Mouse (Mus musculus) heart, adult 18-20 months (tissue): Measurements from ENCODE around the gene Col11a2. TPM values are rescaled to one million over a fixed set of nuclear protein-coding genes. Genes with fewer than 3 reads are reported as not detected.
A peak's percentile ranks its signal among the peaks of the same experiment; 100 is the strongest.

Experiments
- DNase-seq, 2 experiments: peaks; one replicate each; pipeline ENCODE4 v3.0.0; 2021 to 2022; ENCODE audit warnings: mixed read lengths in 1 of 2
- total RNA-seq, 2 experiments: library from RNA; stranded (reverse); gene quantifications; 2 replicates each; pipeline ENCODE4 v1.2.3; 2021

Gene Col11a2
- total RNA-seq, 2 experiments from 2014 or later: 0.55 to 1.7 TPM

- DNase-seq: no peak
These were observed 18.0 kb downstream of the Col11a2 start for GRCm38 (mm10) chr17:34057224-34057623.

- DNase-seq: no peak
These were observed 29.6 kb downstream of the Col11a2 start for GRCm38 (mm10) chr17:34068864-34069263.

DNA sequence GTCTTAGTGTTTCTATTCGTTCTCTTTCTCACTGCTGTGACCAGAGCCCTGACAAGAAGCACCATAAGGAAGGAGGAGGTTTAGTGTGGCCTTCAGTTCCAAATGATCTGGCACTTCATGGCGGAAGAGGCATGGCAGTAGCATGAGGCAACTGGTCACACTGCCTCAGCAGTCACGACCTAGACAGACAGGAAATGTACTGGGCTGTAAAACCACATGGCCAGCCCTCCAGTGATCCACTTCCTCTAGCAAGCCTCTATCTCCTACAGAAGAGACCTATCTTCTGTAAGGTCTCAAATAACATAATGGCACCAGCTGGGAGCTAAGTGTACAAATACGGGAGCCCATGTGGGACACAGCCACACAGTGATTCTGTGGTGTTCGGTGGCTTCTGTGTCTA lies 32.9 kb downstream of the Col11a2 start:
- DNase-seq: no peak

GRCm38 (mm10) chr17:34075271-34075670 lies 36.0 kb downstream of the Col11a2 start:
- peak; percentile 61 to 90 for DNase-seq

DNA sequence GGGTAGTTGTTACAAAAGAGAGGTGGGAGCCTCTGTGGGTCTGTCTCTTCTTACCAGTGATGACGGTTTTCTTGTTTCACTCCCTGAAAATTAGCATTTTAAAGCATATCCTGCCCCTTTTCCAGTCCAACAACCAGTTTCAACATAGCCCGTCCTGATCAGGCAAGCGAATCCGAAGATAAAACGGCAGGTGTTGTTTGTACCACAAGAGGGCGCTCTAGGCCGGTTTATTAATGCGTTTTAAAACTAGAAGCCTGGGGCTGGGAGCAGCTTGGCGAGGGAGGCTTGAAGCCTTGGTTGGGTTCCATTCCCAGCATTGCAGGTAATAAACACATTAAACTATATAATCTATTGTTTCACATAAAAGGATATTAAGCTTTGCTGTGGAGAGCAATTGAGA lies 38.3 kb downstream of the Col11a2 start:
- peak; percentile 54 to 84 for DNase-seq

- no peak for DNase-seq
These were observed 38.9 kb downstream of the Col11a2 start for GRCm38 (mm10) chr17:34078148-34078547.

DNA sequence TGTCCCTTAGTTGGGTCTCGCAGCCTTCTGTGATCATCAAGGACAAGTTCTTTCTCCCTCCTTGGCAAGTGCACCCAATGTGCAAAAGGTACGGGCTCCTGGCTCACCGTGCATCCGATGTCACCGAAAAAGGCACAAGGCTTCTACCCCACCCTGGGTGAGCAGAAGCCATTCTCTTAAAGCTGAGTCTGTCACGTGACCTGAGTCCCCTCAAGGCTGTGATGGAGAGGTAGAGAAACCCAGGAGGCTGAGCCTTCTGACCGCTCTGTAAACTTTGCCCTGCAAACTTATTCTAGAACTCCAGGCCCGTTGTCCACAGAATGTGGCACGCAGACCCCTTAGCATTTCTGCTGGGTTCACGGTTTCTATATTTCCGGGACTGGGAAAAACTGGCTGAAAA lies 39.8 kb downstream of the Col11a2 start:
- DNase-seq: no peak

DNA sequence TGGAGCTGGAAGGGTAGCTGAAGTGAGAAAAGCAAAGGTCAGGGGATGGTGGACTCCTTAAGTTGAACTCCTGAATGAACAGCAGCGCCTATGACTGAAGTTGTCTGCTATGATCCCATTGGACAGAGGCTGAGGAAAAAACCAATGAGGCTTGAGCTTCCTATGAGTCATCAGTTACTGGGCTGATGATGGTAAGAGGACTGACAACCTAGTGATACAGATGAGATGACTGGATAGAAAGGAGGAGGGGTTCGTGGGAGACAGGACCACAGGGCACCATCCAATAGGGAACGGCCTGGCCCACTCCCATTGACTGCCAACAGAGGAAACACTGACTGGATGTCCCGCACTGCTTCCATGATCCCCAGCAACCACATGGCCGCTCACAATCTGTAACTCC lies 40.4 kb downstream of the Col11a2 start:
- peak in 1 of 2 experiments; percentile 59 for DNase-seq

DNA sequence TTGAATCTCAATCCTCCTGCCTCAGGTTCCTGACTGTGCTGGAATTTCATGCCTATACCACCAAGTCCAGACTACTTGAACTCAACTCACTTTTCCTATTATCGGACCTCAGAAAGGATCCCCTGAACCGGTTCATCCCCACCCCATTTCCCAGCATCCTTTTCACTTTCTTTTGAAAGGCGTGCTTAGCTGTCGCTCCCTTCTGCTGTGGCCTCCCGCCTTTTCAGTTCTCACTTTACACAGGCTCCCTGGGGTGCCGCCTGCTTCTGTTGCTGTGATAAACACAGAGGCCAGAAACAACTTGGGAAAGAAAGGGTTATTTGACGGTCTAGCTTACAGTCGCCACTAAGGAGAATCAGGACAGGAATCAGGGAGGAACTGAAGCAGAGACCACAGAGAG lies 43.9 kb downstream of the Col11a2 start:
- no peak for DNase-seq

- no peak for DNase-seq
These were observed 48.1 kb downstream of the Col11a2 start for GRCm38 (mm10) chr17:34087386-34087785.

DNA sequence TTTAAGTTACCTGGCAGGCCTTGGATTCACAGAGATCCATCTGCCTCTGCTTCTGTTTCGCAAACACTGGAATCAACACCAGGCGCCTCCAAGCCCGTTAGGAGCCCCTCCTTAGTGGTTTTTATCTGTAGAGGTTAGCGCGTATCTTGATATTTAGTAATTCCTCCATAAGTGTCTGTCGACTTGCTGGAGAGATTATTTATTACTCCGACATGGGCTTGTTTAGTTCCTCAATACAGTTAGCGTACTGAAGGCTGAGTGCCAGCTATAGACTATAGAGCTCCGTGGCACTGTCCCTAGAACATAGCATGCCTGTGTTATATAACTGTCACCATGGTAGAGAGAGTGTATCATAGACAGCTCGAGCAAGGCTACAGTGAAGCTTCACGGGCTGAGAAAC lies 48.9 kb downstream of the Col11a2 start:
- DNase-seq: no peak

DNA sequence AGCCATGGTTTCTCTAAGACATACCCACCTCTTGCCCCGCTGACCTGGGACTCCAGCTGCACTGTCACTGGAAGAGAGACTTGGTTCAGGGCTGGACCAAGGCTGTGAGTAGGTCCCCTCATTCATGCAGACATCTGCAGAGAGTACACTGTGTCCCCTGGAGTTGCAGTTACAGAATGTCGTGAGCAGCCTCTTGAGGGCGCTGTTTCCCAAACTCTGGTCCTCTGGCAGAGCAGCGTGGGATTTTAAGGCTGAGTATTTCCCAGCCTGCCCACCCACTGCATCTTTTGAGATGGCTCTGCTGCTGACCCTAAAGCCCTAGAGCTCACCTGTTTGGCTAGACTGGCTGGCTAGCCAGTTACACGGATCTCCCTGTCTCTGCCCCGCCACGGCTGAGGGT lies 51.7 kb downstream of the Col11a2 start:
- DNase-seq: no peak

DNA sequence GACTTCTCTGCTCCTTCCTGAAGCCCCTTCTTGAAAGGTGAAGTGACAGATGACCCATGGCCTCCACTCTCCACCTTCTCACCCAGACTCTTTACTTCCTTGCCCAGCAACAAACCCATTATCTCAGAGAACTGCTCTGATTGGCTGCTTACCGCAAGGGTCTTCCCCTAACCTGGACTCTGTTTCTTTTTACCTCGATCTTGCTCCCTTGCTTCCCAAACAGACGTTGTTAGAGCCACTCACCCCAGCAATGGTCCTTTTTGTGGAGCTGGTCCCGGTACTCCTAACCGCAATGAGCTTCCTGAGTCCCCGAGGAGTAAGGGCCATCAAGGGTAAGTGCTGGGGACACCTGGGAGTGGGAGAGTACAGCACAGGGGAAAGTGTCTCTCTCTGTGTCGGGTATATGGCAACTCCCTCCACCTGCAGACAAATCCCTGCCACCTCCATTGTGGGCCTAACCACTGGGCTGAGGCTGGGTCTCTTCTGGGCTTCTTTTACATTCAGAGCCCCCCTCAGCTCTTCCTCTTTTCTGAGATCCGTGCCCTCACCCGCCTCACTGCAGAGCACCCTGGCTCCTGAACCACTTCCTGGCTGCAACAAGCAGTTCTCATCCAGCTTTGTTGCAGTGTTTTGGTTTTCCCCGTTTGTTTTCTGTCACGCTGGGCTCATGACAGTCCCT lies 53.1 kb downstream of the Col11a2 start, which contains the start of gene H2-Oa:
TSS of gene H2-Oa (plus strand) at position 144 of the 679 bp plus-strand sequence.
- no peak for DNase-seq

DNA sequence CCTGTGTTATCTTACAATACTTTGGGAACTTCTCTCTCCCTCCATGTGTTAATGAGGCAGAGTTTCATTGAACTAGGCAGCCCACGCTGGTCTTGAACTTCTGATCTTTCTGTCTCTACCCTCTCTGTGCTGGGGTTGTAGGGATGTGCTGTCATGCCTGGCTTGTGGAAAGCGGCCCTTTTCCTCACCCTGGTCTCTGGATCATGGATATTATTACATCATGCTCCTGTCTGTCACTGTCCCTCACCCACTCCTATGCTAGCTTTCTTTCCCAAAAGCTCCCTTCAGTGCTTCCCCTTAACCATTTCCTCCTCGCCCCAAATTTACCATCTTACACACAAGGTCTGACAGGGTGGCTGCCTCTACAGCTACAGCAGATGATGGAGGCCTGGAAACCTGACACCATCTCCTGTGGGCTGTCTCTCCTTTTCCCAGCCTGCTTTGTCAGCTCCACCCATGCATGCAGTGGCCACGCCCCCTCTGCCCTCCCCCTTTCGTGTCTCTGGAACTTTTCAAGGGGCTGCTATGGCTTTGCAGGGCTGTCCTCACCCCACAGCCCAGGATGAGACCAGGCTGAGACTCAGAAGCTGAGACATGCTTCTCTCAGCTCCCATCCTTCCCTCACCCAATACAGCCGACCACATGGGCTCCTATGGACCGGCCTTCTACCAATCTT lies 54.1 kb downstream of the Col11a2 start:
- DNase-seq: no peak

GRCm38 (mm10) chr17:34094283-34095035 lies 55.2 kb downstream of the Col11a2 start:
- DNase-seq: no peak

- DNase-seq: no peak
These were observed 57.3 kb downstream of the Col11a2 start for GRCm38 (mm10) chr17:34096497-34097010.

DNA sequence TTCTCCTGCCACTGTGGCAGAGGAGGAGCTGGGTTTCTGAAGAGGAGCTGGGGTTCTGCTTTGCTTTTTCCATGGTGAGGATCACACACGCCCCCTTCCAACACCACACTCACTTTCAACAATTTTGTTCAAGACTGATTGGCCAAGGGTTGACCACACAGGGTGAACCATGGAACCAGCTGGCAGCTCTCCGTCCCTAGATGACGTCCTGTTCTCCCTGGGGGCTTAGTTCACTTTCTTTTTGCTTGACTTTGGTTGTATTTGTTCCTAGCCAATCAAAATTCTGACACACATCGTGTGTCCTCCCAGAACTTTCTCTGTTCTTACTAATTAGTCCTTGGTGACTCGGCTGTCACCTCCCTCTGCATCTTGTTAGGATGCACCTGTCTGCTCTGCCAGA lies 58.0 kb downstream of the Col11a2 start:
- DNase-seq: no peak

- DNase-seq: no peak
These were observed 59.7 kb downstream of the Col11a2 start for GRCm38 (mm10) chr17:34098709-34099479.

GRCm38 (mm10) chr17:34099531-34099930 lies 60.3 kb downstream of the Col11a2 start:
- DNase-seq: no peak

DNA sequence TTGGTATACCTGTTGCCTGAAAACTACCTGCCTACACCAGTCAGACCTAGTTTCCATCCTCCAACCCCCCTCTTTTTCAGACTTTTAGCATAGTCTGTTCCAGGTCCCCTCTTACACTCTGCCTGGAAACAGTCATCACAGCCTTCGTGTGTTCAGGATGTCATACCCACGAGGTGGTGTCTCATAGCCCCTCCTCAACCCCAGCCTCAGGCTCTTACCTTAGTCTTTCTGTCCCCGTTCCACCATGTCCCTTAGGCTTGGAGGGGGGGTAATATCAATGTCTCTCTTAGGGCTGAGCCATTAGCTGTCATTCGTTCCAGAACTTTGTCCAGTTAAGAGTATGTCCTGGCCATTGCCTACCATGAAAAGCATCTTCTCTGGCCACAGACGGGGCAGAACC lies 61.9 kb downstream of the Col11a2 start:
- no peak for DNase-seq

DNA sequence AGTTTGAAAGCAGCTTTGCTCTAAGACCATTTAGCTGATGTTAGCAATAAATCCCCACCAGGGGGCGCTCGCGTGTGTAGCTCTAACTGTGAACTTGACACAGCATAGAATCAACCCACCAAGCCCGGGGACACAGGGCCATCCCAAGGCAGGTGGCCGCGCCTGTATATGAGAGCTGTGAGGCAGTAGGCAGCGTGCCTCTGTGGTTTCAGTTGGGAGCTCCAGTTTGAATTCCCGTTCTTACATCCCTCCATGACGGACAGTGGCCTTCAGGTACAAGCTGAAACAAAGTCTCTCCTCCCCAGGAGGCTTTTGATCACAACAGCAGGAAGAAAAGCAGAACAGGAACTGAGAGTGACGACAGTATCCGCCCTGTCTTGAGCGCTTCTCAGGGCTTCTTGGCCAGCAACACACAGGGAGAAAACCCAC lies 62.4 kb downstream of the Col11a2 start:
- DNase-seq: peak; percentile 91 to 99

DNA sequence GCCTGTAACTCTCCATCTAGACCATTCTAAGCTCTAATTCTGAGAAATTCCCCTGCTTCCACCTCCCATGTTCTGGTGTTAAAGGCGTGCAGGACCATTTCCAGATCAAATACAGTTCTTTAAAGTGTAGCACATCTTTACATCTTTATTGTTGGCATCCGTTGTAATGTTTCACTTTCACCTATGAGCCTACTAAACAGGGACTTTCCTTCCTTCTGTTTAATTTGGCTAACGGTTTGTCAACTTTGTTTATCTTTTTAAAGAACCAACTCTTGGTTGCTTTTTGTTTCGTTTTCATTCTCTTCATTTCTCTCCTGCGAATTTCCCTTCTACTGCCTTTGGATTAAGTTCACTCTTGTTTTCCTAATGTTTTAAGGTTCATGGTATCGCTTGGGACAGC lies 63.6 kb downstream of the Col11a2 start:
- DNase-seq: no peak
